Mouse (Mus musculus) heart, embryonic 14.5 days (tissue): ENCODE data around the gene Sbno1. TPM values are rescaled to one million over a fixed set of nuclear protein-coding genes. Genes with fewer than 3 reads are reported as not detected.

ENCODE experiments used
- ATAC-seq: fragments of 200-750 bp; cut with Nextera tagmentation; 2 replicates; pipeline ENCODE4 v1.8.0; 2017; ENCODE audit warnings: low read depth, moderate TSS enrichment; ENCODE audit not compliant: insufficient number of reproducible peaks, insufficient read depth, low FRiP score
- H3K27ac ChIP-seq, 2 experiments: fragments of 200-500 bp in 1 of 2; fragments of 300-500 bp in 1 of 2; sonication (generic) in 1 of 2; replicated peaks in 1 of 2; 2 replicates each; pipeline ENCODE4 v1.5.1; 2012 to 2014; ENCODE audit warnings: low read depth in 2 of 2, low read length in 2 of 2, control low read depth in 1 of 2, mild to moderate bottlenecking in 1 of 2, mixed read lengths in 1 of 2; ENCODE audit not compliant: control insufficient read depth in 1 of 2, insufficient read depth in 1 of 2
- H3K27me3 ChIP-seq: fragments of 300-500 bp; sonication (generic); 2 replicates; pipeline ENCODE4 v1.6.1; 2014; ENCODE audit warnings: mild to moderate bottlenecking, low read length, control low read depth; ENCODE audit not compliant: control insufficient read depth, insufficient read depth
- H3K36me3 ChIP-seq: fragments of 300-500 bp; sonication (generic); 2 replicates; pipeline ENCODE4 v1.6.1; 2014; ENCODE audit warnings: mild to moderate bottlenecking, control low read depth, low read length, mixed read lengths; ENCODE audit not compliant: control insufficient read depth, insufficient read depth
- H3K4me1 ChIP-seq, 2 experiments: fragments of 200-500 bp in 1 of 2; fragments of 300-500 bp in 1 of 2; sonication (generic) in 1 of 2; 2 replicates each; pipeline ENCODE4 v1.6.1; 2012 to 2014; ENCODE audit warnings: low read length in 2 of 2, control low read depth in 1 of 2, mixed read lengths in 1 of 2; ENCODE audit not compliant: control insufficient read depth in 2 of 2, insufficient read depth in 2 of 2
- H3K4me2 ChIP-seq: fragments of 300-500 bp; sonication (generic); 2 replicates; pipeline ENCODE4 v1.6.1; 2014; ENCODE audit warnings: mild to moderate bottlenecking, low read length
- H3K4me3 ChIP-seq, 2 experiments: fragments of 200-500 bp in 1 of 2; fragments of 300-500 bp in 1 of 2; sonication (generic) in 1 of 2; 2 replicates each; pipeline ENCODE4 v1.5.1; 2012 to 2014; ENCODE audit warnings: low read length in 2 of 2, mild to moderate bottlenecking in 2 of 2, control low read depth in 1 of 2, low read depth in 1 of 2, moderate library complexity in 1 of 2; ENCODE audit not compliant: control insufficient read depth in 1 of 2, insufficient read depth in 1 of 2
- H3K9ac ChIP-seq: fragments of 300-500 bp; sonication (generic); 2 replicates; pipeline ENCODE4 v1.6.1; 2014; ENCODE audit warnings: mild to moderate bottlenecking, low read length
- H3K9me3 ChIP-seq: fragments of 300-500 bp; sonication (generic); 2 replicates; pipeline ENCODE4 v1.6.1; 2016; ENCODE audit warnings: low read length, control low read depth; ENCODE audit not compliant: control insufficient read depth
- WGBS: fragments of 180-500 bp; shearing (Covaris S2); extraction: QIAGEN DNeasy Blood & Tissue Kit; methylation state at CpG from one replicate; pipeline ENCODE4 v1.1.7; 2014; 5-methylcytosine and 5-hydroxymethylcytosine counted together
- microRNA-seq: library from miRNA; unstranded; fragments of <30 nt; microRNA quantifications from one replicate; pipeline ENCODE4, GENCODE M21; 2016
- polyA plus RNA-seq: library from polyadenylated mRNA; unstranded; fragments of >200 nt; fragmentation: Nextera tagmentation; extraction: Ambion mirVana; gene quantifications from 2 replicates; pipeline ENCODE4 v1.2.1, GENCODE M21; 2014

Gene Sbno1
- polyA plus RNA-seq, 1 experiment from 2014 or later, result 68.1 TPM

DNA sequence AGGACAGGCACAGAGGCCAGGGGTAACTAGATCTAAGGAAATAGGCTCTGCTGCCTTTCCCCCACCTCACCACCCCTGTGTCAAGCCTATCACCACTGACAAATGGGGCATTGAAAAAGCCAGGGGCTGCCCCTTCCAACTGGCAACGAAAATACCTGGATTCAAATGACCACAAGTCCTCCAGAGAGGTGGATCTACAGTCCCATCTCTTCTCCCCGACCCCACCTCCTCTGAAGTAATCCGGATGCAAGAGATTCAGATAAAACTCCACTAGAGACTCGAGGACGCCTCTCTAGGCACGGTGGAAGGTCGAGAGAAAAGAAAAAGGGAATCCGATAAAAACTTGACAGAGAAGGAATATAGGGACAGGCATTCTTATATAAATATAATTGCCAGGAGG lies 99.0 kb downstream of the Sbno1 start:
- Histone ChIP-seq H3K4me1 (peaks cover 7 to 14% of the 10 kb centered on the region in 2 experiments), H3K4me3 (peak overlapping the region; percentile 76 to 82), H3K9me3 (no peaks in the 10 kb centered on the region), H3K36me3 (peaks cover 24% of the 10 kb centered on the region), H3K27me3 (no peaks in the 10 kb centered on the region), H3K27ac (peak overlapping the region; percentile 92 to 95), H3K4me2 (peak overlapping the region; percentile 91), H3K9ac (peak overlapping the region; percentile 87)
- 1% methylated on average over 8 of the region's 8 CpGs for WGBS
- no peak for ATAC-seq

Small RNAs within 50 kb of the gene (microRNA-seq; reads per million reads assigned to microRNA genes)
- gene Gm27486, result not detected

Other genes starting within 250 kb of the Sbno1 start
- 10.2 and 12.0 TPM in 2 replicates for gene Pitpnm2, start 176.2 kb downstream of the Sbno1 start, polyA plus RNA-seq
- gene Mphosph9, start 98.0 kb downstream of the Sbno1 start, polyA plus RNA-seq, result 11.7 and 14.4 TPM in 2 replicates
- gene 2810006K23Rik, start 97.9 kb downstream of the Sbno1 start, polyA plus RNA-seq, result 14.3 and 15.5 TPM in 2 replicates
- 133 and 135 TPM in 2 replicates for gene Cdk2ap1, start 62.9 kb downstream of the Sbno1 start, polyA plus RNA-seq
- 86.6 and 87.8 TPM in 2 replicates for gene Kmt5a, start 13.9 kb upstream of the Sbno1 start, polyA plus RNA-seq
- 14.0 and 17.1 TPM in 2 replicates for gene Rilpl2, start 52.4 kb upstream of the Sbno1 start, polyA plus RNA-seq
- gene Snrnp35, start 57.1 kb upstream of the Sbno1 start, polyA plus RNA-seq, result 9.6 and 11.5 TPM in 2 replicates
- 27.2 and 28.3 TPM in 2 replicates for gene Rilpl1, start 105.4 kb upstream of the Sbno1 start, polyA plus RNA-seq
- gene Tmed2, start 114.7 kb upstream of the Sbno1 start, polyA plus RNA-seq, result 437 and 446 TPM in 2 replicates
- gene Ddx55, start 126.9 kb upstream of the Sbno1 start, polyA plus RNA-seq, result 6.5 and 8.3 TPM in 2 replicates
- 57.6 and 60.4 TPM in 2 replicates for gene Eif2b1, start 153.1 kb upstream of the Sbno1 start, polyA plus RNA-seq
- gene Gtf2h3, start 153.1 kb upstream of the Sbno1 start, polyA plus RNA-seq, result 33.5 and 34.1 TPM in 2 replicates
- 32.4 and 35.9 TPM in 2 replicates for gene Atp6v0a2, start 202.6 kb upstream of the Sbno1 start, polyA plus RNA-seq